Mouse (Mus musculus) skeletal muscle tissue, postnatal 0 days (tissue): Measurements from ENCODE around the gene Pecam1. TPM values are rescaled to one million over a fixed set of nuclear protein-coding genes. Genes with fewer than 3 reads are reported as not detected.

ENCODE experiments used
- microRNA-seq, 2 experiments: library from miRNA; unstranded; fragments of <30 nt; microRNA quantifications; one replicate each; pipeline ENCODE4; 2016
- polyA plus RNA-seq: library from polyadenylated mRNA; unstranded; fragments of >200 nt; fragmentation: Nextera tagmentation; extraction: Ambion mirVana; gene quantifications from 2 replicates; pipeline ENCODE4 v1.2.1, GENCODE M21; 2015

The Pecam1 gene
- 62.4 and 68.9 TPM in 2 replicates for polyA plus RNA-seq

GRCm38 (mm10) chr11:106750121-106750751 is at the start of gene Pecam1:
Gene Pecam1, minus strand, starts transcription at chr11:106750628.

GRCm38 (mm10) chr11:106788775-106789459 is 38.5 kb upstream of the Pecam1 start, which contains the start of the genes Ddx5 and Cep95:
Gene Ddx5, minus strand, starts transcription at chr11:106789185.
Gene Cep95, plus strand, starts transcription at chr11:106789252.

GRCm38 (mm10) chr11:106779388-106780088 is 29.1 kb upstream of the Pecam1 start, which contains the start of gene Polg2:
Gene Polg2, minus strand, starts transcription at chr11:106779537.

GRCm38 (mm10) chr11:106751039-106752018 is 901 bp upstream of the Pecam1 start, which contains the start of gene Milr1:
Gene Milr1, plus strand, starts transcription at chr11:106751226.

GRCm38 (mm10) chr11:106612961-106613637 is 137.3 kb downstream of the Pecam1 start, which contains the start of gene Tex2:
Gene Tex2, minus strand, starts transcription at chr11:106613423.

Small RNAs within 50 kb of the gene (microRNA-seq; reads per million reads assigned to microRNA genes)
- gene Gm25994, result 0 reads per million in 2 experiments
- gene Mir3064, result 5.1 to 5.3 reads per million in 2 experiments

Other genes with a start within 250 kb of the Pecam1 start
- 5.3 and 7.7 TPM in 2 replicates for gene Tex2, start 137.2 kb downstream of the Pecam1 start, polyA plus RNA-seq
- gene Milr1, start 598 bp upstream of the Pecam1 start, polyA plus RNA-seq, result 2.6 and 3.8 TPM in 2 replicates
- gene Polg2, start 28.9 kb upstream of the Pecam1 start, polyA plus RNA-seq, result 11.6 and 11.8 TPM in 2 replicates
- 143 and 145 TPM in 2 replicates for gene Ddx5, start 38.6 kb upstream of the Pecam1 start, polyA plus RNA-seq
- gene Cep95, start 38.6 kb upstream of the Pecam1 start, polyA plus RNA-seq, result 9.9 and 10.0 TPM in 2 replicates
- gene Smurf2, start 170.1 kb upstream of the Pecam1 start, polyA plus RNA-seq, result 5.8 and 6.1 TPM in 2 replicates
- 45.0 and 53.4 TPM in 2 replicates for gene Kpna2, start 248.9 kb upstream of the Pecam1 start, polyA plus RNA-seq